Mouse (Mus musculus) thymus, adult 2 months (tissue): Measurements from ENCODE around the gene Cacnb4.

Source experiments
- CTCF ChIP-seq: fragments of 200-500 bp; IDR thresholded peaks from 2 replicates; pipeline ENCODE4 v1.5.1; 2012; ENCODE audit warnings: mild to moderate bottlenecking, control low read depth, low read length, moderate library complexity, borderline replicate concordance; ENCODE audit not compliant: control insufficient read depth, poor library complexity, insufficient read depth; ENCODE audit errors: extremely low read depth
- POLR2A ChIP-seq: fragments of 200-500 bp; IDR thresholded peaks from 2 replicates; pipeline ENCODE4 v1.6.1; 2012; ENCODE audit warnings: mild to moderate bottlenecking, low read length, control low read depth, moderate library complexity; ENCODE audit not compliant: control insufficient read depth, poor library complexity, insufficient read depth; ENCODE audit errors: extremely low read depth

DNA sequence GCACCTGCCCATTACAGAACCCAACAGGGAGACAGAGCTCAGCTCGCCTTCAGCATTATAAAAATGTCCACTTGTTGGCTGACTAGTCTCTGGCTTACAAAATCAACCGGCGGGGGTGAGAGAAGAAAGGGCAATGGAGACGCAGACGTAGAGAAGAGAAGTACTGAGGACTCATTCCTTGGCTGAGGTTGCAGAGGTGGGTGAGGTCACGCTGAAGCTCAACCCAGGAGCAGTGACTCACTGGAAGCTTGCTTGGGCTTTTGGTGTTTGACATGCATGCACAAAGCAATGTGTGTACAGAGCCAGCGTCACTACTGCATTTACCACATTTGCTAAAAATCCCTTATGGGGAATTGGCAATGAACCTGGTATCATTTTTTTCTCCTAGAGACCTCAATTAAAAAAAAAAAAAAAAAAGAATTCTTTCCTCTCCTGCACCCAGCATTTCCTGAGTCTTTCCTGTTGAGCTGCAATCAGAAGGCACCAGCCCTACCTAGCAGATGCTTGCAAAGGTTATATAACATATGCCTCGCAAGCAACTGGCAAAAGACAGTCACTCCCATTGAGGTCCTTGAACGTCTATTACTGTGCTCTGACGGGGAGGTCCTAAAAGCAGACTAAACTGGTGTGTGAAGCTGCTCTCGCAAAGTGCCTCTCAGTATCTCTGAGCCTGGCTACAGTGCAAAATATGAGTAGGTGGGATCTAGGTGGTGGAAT is 150.6 kb downstream of the Cacnb4 start:
- no peak for TF ChIP-seq CTCF
- TF ChIP-seq POLR2A = no peak
